Mouse (Mus musculus): Measurements from ENCODE around the gene Lrr1.

The Lrr1 gene

GRCm38 (mm10) chr12:69204052-69204833 lies 35.6 kb downstream of the Lrr1 start, which contains the start of gene Gm49384:
Gene Gm49384, minus strand, starts transcription at chr12:69204267.
- DNase-seq = no peak

- no peak for DNase-seq
These were observed 38.8 kb downstream of the Lrr1 start for GRCm38 (mm10) chr12:69207396-69207795.

- no peak for DNase-seq
These were observed 39.3 kb downstream of the Lrr1 start for GRCm38 (mm10) chr12:69207926-69208325.

- DNase-seq = no peak
These were observed 39.9 kb downstream of the Lrr1 start for GRCm38 (mm10) chr12:69208520-69208919.

DNA sequence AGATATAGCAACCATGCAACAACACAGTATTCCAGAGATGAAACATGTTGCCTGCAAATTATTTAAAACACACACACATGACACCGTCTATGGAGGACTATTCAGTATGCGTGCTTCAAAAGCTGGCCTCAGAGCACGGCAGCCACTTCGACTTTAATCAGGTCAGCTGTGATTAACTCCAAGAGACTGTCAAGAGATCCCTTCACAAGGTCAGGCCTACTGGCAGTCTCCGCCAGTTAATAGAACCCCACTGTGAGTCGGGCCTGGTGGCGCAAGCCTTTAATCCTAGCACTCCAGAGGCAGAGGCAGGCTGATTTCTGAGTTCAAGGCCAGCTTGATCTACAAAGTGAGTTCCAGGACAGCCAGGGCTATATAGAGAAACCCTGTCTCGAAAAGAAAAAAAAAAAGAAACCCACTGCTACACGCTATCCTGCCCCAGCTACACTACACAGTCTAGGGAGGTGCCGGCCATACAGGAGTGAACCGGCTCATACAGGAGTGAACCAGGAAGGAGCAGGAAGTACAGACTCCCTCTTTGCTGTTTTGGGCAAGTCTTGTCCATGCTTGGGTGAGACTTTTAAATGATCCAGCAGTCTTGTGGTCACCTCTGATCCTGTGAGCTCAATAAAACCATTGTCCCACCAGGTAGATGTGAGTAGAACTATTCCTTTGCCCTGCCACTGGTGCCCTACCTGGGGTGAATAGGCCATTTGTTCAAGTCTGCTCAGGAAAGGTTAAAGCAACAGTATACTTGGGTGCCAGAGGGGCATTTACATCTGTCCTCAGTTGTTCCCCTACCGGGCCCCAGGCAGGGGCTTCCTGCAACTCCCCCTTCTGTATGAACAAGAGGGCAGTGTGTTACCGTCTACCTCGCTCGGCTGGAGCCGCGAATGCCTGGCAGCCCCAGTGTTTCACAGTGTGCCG lies 41.7 kb downstream of the Lrr1 start:
- DNase-seq = no peak

DNA sequence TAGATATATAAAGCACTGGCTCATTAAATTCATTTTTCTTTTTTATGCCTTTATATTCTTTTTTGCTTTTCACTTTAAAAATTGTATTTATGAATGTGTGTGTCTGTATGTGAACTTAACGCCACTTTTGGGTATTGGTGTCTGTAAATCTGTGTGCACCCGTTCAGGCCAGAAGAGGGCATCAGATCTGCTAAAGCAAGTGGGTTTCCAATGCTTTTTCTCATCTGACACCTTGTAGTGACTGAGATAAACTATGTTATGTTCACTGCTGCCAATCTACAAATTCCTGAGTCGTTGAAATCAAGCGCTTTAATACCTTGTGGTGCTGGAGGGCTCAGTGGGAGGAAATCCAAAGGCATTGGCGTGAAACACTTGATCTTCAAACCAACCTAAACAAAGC lies 42.4 kb downstream of the Lrr1 start:
- DNase-seq = no peak

- DNase-seq = no peak
These were observed 44.7 kb downstream of the Lrr1 start for GRCm38 (mm10) chr12:69213186-69213777.

- no peak for DNase-seq
These were observed 45.8 kb downstream of the Lrr1 start for GRCm38 (mm10) chr12:69214393-69214792.

DNA sequence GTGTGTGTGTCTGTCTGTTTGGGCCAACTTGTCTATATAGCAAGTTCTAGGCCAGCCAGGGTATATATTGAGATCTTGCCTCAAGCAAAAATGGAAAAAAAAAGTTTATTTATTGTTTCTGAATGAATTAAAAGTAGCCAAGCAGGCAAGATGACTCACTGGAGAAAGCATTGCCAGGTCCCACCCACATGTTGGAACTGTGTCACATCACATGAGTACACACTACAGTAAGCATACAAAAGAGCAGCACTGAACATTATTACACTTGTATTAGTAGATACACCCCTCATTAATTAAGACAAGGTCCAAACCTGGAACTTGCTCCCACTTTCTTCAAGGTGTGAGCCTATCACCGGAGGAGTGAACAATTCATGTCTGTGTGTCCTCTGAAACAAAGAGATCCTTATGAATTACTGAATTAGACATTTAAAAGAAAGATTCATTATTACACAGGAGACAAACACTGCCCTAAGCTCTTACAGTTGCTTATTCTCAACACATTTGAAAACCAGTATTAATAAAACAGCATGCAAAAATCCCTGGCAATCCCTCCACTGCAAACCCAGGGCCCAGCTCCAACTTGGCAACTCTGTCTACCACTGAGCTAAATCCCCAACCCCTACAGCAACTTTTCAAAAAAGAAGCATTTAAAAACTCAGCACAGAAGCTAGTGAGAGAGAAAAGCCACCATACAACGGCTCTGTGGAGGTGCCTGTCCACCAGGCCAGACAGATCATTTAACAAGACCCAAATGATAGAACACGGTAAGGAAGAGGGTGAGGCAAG lies 46.6 kb downstream of the Lrr1 start:
- no peak for DNase-seq

DNA sequence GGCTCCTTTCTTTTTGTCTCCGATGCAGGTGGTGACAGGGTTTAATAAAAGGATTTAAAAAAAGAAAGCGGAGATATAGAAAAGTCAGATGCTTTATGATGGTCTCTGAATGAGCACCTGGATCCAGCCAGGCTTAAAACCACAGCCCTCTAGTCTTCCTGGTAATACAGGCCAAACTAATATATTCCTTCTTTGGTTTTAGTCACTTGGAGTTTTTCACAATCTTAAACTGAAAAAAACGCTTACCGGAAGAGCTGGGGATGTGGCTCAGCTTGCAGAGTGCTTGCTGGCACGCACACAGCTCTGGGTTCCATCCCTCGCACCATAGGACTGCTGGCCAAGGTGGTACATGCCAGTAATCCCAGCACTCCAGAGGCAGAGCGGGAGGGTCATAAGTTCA lies 48.0 kb downstream of the Lrr1 start:
- DNase-seq = no peak

DNA sequence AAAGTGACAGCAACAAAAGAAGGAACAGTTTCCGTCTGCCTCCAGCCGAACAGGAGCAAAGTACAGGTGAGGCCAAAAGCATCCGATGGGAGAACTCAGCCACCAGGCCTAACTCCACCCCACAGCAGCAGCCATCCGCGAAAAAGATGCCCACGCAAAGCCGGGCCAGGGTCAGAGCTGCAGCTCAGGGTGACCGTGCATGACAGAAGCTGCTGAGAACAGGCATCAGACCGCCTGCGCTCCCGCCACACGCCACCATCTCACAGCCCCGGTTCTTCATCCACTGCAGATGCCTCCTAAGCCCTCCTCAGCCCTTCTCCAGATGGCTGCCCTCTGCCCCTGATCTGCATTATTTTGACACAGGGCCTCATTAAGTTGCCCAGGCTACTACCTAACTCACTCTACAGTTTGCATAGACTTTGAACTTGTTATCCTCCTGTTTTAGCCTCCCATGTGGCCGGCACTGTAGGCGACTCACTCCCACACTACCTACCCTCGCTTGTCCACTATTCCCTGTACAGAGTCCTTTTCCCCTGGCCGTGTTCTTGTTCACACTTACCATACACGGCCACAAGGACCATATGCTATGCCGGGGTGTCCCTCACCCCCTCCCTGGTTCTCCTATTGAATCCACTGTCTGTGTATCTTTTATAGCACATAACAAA lies 52.1 kb downstream of the Lrr1 start:
- no peak for DNase-seq

DNA sequence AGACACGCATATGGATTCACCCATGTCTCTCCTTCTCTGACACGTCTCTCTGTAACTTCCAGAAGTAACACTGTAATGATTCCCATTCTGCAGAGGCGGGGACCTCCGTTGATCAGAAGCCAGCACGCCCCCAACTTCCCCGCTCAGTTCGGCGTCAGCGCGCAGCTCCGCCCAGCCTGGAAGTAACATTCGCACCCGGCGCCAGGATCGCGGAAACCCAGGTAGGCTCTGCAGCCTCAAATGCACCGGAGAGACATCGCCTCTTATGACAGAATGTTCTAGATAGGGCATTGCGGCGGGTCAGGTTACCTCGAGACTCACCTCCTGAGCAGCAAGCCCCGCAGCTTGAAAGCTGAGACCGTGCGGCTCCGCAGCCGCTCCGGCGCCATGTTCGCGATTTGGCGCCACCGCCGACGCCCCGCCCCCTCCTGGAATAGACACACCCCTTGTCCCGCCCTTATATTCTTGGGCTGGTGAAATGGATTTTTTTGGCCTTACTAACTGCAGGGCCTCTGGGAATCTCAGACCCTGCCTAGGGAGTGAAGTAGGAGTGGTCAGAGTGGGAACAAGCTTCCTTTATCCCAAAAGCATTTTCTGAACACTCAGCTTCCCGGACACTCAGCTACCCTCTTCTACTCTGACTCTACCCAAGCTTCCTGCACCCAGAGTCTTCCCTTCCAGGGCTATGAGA lies 59.3 kb downstream of the Lrr1 start, which contains the start of gene Pole2:
Pole2 (minus strand) TSS at position 420 of the 691 bp plus-strand sequence.
- peak; percentile 92 for DNase-seq
